Mouse (Mus musculus) forebrain, embryonic 13.5 days (tissue): ENCODE results near the gene Gm20388. TPM values are rescaled to one million over a fixed set of nuclear protein-coding genes. Genes with fewer than 3 reads are reported as not detected.

Experiments used
- ATAC-seq: fragments of 200-750 bp; cut with Nextera tagmentation; 2 replicates; pipeline ENCODE4 v1.8.0; 2017
- H3K27ac ChIP-seq: fragments of 300-500 bp; sonication (generic); 2 replicates; pipeline ENCODE4 v1.5.1; 2015; ENCODE audit warnings: inconsistent platforms, mild to moderate bottlenecking, moderate library complexity
- H3K27me3 ChIP-seq: fragments of 300-500 bp; sonication (generic); 2 replicates; pipeline ENCODE4 v1.6.1; 2015; ENCODE audit warnings: mild to moderate bottlenecking, inconsistent platforms
- H3K36me3 ChIP-seq: fragments of 300-500 bp; sonication (generic); 2 replicates; pipeline ENCODE4 v1.6.1; 2015; ENCODE audit warnings: mild to moderate bottlenecking, inconsistent platforms; ENCODE audit not compliant: poor library complexity, severe bottlenecking
- H3K4me1 ChIP-seq: fragments of 300-500 bp; sonication (generic); 2 replicates; pipeline ENCODE4 v1.6.1; 2015; ENCODE audit warnings: inconsistent platforms
- H3K4me2 ChIP-seq: fragments of 300-500 bp; sonication (generic); 2 replicates; pipeline ENCODE4 v1.6.1; 2015; ENCODE audit warnings: inconsistent platforms, mild to moderate bottlenecking, moderate library complexity
- H3K4me3 ChIP-seq: fragments of 300-500 bp; sonication (generic); 2 replicates; pipeline ENCODE4 v1.5.1; 2015; ENCODE audit warnings: mild to moderate bottlenecking, inconsistent platforms
- H3K9ac ChIP-seq: fragments of 300-500 bp; sonication (generic); 2 replicates; pipeline ENCODE4 v1.6.1; 2015; ENCODE audit warnings: mild to moderate bottlenecking, inconsistent platforms
- H3K9me3 ChIP-seq: fragments of 300-500 bp; sonication (generic); replicated peaks from 2 replicates; pipeline ENCODE4 v1.6.1; 2016; ENCODE audit warnings: inconsistent platforms
- WGBS: fragments of 180-500 bp; shearing (Covaris S2); methylation state at CpG from one replicate; pipeline ENCODE4 v1.1.7; 2015; 5-methylcytosine and 5-hydroxymethylcytosine counted together
- polyA plus RNA-seq: library from polyadenylated mRNA; unstranded; fragments of >200 nt; fragmentation: Nextera tagmentation; extraction: Ambion mirVana; gene quantifications from 2 replicates; pipeline ENCODE4 v1.2.1, GENCODE M21; 2015

Gene Gm20388
- polyA plus RNA-seq, 1 experiment from 2014 or later: 5.6 TPM

- Histone ChIP-seq H3K36me3 (no peaks in the 10 kb centered on the region), H3K27ac (no peak overlapping the region), H3K4me3 (no peak overlapping the region), H3K4me1 (peaks cover 17% of the 10 kb centered on the region), H3K9ac (no peak overlapping the region), H3K27me3 (peaks cover 10% of the 10 kb centered on the region; the same call in 1 of the 2 replicates), H3K9me3 (no peaks in the 10 kb centered on the region), H3K4me2 (no peak overlapping the region)
- ATAC-seq: no peak
- WGBS: 89% methylated on average over 4 of the region's 4 CpGs
Observed at GRCm38 (mm10) chr8:120315644-120316043, 405.0 kb downstream of the Gm20388 start.

DNA sequence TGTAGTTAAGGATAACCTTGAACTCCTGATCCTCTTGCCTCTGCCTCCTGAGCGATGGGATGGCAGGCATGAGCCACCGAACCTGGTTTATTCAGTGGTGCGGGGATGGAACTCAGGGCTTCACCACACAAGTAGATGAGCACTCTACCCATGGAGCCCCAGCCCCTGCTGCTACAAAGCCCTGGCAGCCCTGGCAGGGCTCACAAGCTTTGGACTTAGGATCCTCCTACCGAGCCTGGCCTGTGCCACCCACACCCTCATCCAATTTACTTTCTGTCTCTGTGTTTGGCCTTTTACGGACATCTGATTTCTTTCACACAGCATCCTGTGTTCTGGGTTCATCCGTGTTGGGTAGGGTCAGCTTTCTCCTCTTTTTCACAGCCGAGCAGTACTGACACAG is 406.1 kb downstream of the Gm20388 start:
- no peaks in the 10 kb centered on the region for H3K9me3 ChIP-seq

DNA sequence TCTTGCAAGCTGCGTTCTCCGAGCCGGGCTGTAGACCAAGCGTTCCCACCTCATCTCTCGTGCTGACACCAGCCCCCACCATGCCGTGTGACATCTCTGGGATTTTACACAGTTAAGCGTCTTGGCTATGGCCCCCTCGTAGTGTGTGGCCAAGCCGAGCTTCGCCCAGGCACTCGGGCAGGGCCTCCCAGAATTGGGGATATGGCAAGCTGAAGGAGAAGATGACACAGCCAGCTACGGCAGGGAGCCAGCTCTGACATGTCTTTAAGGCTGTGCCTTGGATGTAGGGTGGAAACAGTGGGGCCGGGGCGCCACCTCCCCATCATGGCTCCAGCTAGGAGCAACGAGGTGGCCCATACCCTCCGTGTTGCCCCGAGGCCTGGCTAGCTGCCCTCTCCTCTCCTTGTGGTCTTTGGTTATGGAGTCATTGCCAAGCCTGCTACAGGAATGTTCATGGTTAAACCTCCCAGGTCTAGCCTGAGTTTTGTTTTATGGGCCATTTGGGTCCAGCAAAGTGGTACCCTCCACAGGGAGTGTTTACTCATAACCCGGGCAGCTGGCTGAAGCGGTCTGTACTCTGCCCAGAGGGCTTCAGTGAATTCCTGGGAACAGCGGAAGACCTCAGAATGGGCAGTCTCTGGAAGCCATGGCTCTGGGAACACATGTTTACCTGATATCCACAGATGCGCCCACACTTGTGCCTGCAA is 406.6 kb downstream of the Gm20388 start:
- ATAC-seq: no peak; the same call in 1 of the 2 replicates
- H3K4me3 ChIP-seq: no peak overlapping the region

More for the DNA sequence above, 406.1 kb downstream of the Gm20388 start:
- H3K4me1 ChIP-seq: peaks cover 13% of the 10 kb centered on the region; the same call in 1 of the 2 replicates
- H3K4me3 ChIP-seq: no peak overlapping the region
- H3K4me2 ChIP-seq: no peak overlapping the region
- ATAC-seq: no peak
- no peak overlapping the region for H3K9ac ChIP-seq
- H3K27me3 ChIP-seq: 0 out of 2 replicates have a peak, but pooled peaks cover 4% of the 10 kb centered on the region
- 85% methylated on average over 7 of the region's 7 CpGs for WGBS
- no peaks in the 10 kb centered on the region for H3K36me3 ChIP-seq
- H3K27ac ChIP-seq: peak overlapping the region; percentile 14; the same call in 1 of the 2 replicates

GRCm38 (mm10) chr8:120318476-120318991 is 407.9 kb downstream of the Gm20388 start:
- Histone ChIP-seq H3K4me2 (no peak overlapping the region), H3K9ac (no peak overlapping the region), H3K4me3 (no peak overlapping the region), H3K9me3 (no peaks in the 10 kb centered on the region), H3K36me3 (no peaks in the 10 kb centered on the region), H3K4me1 (peaks cover 30% of the 10 kb centered on the region), H3K27ac (no peak overlapping the region), H3K27me3 (0 out of 2 replicates have a peak, but pooled peaks cover 4% of the 10 kb centered on the region)
- no peak for ATAC-seq
- 61% methylated on average over 12 of the region's 12 CpGs for WGBS

More for the DNA sequence above, 406.6 kb downstream of the Gm20388 start:
- Histone ChIP-seq H3K27me3 (0 out of 2 replicates have a peak, but pooled peaks cover 4% of the 10 kb centered on the region), H3K36me3 (no peaks in the 10 kb centered on the region), H3K4me2 (no peak overlapping the region), H3K27ac (peak overlapping the region; percentile 14; the same call in 1 of the 2 replicates), H3K9me3 (no peaks in the 10 kb centered on the region), H3K4me1 (peaks cover 17% of the 10 kb centered on the region), H3K9ac (0 out of 2 replicates have a peak overlapping the region, but pooled peaks have one; percentile 2)
- 87% methylated on average over 21 of the region's 21 CpGs for WGBS

DNA sequence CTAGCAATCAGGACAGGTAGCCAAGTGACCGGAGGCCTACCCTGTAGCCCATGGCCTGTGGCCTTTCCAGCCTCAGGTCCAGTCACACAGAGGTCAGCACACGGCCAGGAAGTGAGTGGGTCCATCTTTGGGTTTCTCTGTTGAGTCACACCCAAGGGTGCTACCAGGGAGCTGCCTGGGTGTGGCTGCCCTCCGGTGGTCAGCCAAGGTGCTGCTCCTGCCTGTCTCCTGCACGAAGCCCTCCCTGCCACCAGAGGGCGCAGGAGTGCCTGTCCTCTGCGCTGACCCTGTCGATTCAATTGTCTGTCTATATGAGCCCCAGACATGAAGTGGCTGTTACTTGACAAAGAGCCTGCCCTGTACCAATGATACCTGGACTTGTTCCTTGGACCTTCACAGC is 408.8 kb downstream of the Gm20388 start:
- 22% methylated on average over 7 of the region's 7 CpGs for WGBS
- no peak overlapping the region for H3K4me3 ChIP-seq
- H3K36me3 ChIP-seq: no peaks in the 10 kb centered on the region
- no peaks in the 10 kb centered on the region for H3K27me3 ChIP-seq
- no peaks in the 10 kb centered on the region for H3K9me3 ChIP-seq
- H3K27ac ChIP-seq: no peak overlapping the region
- H3K4me2 ChIP-seq: no peak overlapping the region
- H3K9ac ChIP-seq: no peak overlapping the region
- peak; percentile 14; the same call in 1 of the 2 replicates for ATAC-seq
- H3K4me1 ChIP-seq: peaks cover 37% of the 10 kb centered on the region

GRCm38 (mm10) chr8:120320146-120320545 is 409.5 kb downstream of the Gm20388 start:
- H3K4me1 ChIP-seq: peaks cover 44% of the 10 kb centered on the region
- H3K4me2 ChIP-seq: no peak overlapping the region
- 87% methylated on average over 5 of the region's 5 CpGs for WGBS
- H3K9ac ChIP-seq: no peak overlapping the region
- H3K9me3 ChIP-seq: no peaks in the 10 kb centered on the region
- no peaks in the 10 kb centered on the region for H3K36me3 ChIP-seq
- no peaks in the 10 kb centered on the region for H3K27me3 ChIP-seq
- ATAC-seq: no peak
- H3K4me3 ChIP-seq: no peak overlapping the region
- no peak overlapping the region for H3K27ac ChIP-seq

DNA sequence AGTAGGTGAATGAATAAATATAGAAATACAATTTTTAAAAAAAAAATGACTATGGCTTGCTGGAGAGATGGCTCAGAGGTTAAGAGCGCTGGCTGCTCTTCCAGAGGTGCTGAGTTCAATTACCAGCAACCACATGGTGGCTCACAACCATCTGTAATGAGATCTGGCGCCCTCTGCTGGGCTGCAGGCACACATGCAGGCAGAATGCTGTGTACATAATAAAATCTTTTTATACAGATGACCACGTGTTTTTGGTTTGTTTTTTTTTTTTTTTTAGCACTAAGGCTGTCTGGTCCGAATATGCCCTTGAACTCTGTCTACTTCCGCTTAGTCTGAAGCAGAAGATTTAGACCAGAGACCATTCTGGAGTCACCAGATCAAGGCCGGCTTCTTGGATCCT is 411.1 kb downstream of the Gm20388 start:
- Histone ChIP-seq H3K36me3 (no peaks in the 10 kb centered on the region), H3K4me1 (peaks cover 48% of the 10 kb centered on the region), H3K27ac (no peak overlapping the region), H3K27me3 (no peaks in the 10 kb centered on the region), H3K9me3 (no peaks in the 10 kb centered on the region), H3K4me2 (no peak overlapping the region), H3K9ac (no peak overlapping the region), H3K4me3 (no peak overlapping the region)
- no peak for ATAC-seq
- 48% methylated on average over 6 of the region's 6 CpGs for WGBS

- H3K27ac ChIP-seq: peak overlapping the region; percentile 72
- no peaks in the 10 kb centered on the region for H3K9me3 ChIP-seq
- H3K36me3 ChIP-seq: no peaks in the 10 kb centered on the region
- no peak overlapping the region for H3K4me3 ChIP-seq
- ATAC-seq: peak; percentile 71
- H3K9ac ChIP-seq: peak overlapping the region; percentile 43
- H3K4me2 ChIP-seq: peak overlapping the region; percentile 19
- H3K27me3 ChIP-seq: no peaks in the 10 kb centered on the region
- peaks cover 41% of the 10 kb centered on the region for H3K4me1 ChIP-seq
- WGBS: 5% methylated on average over 20 of the region's 20 CpGs
Observed at GRCm38 (mm10) chr8:120322956-120323448, 412.4 kb downstream of the Gm20388 start.

- peak overlapping the region; percentile 8; the same call in 1 of the 2 replicates for H3K27ac ChIP-seq
- ATAC-seq: no peak
- no peak overlapping the region for H3K4me2 ChIP-seq
- no peaks in the 10 kb centered on the region for H3K9me3 ChIP-seq
- H3K4me3 ChIP-seq: no peak overlapping the region
- H3K9ac ChIP-seq: no peak overlapping the region
- no peaks in the 10 kb centered on the region for H3K36me3 ChIP-seq
- H3K27me3 ChIP-seq: no peaks in the 10 kb centered on the region
- H3K4me1 ChIP-seq: peaks cover 53% of the 10 kb centered on the region
- WGBS: 61% methylated on average over 3 of the region's 3 CpGs
Observed at GRCm38 (mm10) chr8:120324555-120324954, 413.9 kb downstream of the Gm20388 start.

DNA sequence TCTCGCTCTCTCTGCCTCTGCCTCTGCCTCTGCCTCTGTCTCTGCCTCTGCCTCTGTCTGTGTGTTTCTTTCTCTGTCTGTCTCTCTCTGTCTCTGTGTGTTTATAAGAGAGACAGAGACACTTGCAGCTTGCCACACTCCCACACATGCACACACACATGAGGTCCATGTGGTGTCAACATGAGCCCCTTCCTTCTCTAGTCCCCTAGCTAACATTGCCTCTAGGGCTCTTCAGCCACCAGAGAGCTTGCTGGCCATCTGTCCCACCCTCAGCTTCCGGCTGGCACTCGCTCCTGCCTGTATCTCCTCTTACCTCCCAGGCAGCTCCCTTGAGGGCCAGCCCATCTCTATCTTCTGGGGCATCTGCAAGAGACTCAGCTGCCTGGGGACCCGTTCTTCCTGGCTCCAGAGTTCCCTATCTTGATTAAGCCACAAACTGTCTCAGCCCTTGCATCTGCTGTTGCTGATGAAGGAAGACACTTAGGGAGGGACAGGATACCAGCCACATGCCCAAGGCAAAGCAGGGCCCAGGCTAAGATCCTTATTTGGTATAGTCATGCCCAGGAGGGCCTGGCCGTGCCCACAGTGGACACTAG is 414.6 kb downstream of the Gm20388 start:
- H3K9ac ChIP-seq: no peak overlapping the region
- H3K4me1 ChIP-seq: peaks cover 55% of the 10 kb centered on the region
- no peaks in the 10 kb centered on the region for H3K36me3 ChIP-seq
- H3K4me3 ChIP-seq: no peak overlapping the region
- no peak for ATAC-seq
- H3K27ac ChIP-seq: peak overlapping the region; percentile 8
- H3K4me2 ChIP-seq: no peak overlapping the region
- no peaks in the 10 kb centered on the region for H3K27me3 ChIP-seq
- H3K9me3 ChIP-seq: no peaks in the 10 kb centered on the region
- WGBS: 73% methylated on average over 5 of the region's 5 CpGs

DNA sequence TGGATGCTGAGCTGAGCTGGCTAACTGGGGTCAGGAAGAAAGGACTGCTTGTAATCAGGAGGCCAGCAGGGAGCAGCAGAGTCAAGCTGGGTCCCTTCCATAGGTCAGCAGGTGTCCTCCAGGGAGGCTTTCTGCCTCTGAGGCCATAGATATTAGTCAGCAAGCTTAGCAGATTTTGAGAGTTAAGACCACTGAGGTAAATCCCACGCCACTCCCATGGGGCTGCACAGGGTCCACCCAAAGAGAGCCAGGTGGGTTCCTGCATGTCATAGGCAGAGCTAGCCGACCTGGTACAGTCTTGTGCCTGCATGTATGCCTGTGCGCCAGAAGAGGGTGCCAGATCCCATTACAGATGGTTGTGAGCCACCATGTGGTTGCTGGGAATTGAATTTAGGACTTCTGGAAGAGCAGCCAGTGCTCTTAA is 416.5 kb downstream of the Gm20388 start:
- ATAC-seq: no peak
- 52% methylated on average over 3 of the region's 3 CpGs for WGBS
- H3K4me2 ChIP-seq: no peak overlapping the region
- H3K9me3 ChIP-seq: no peaks in the 10 kb centered on the region
- H3K27ac ChIP-seq: no peak overlapping the region
- peaks cover 52% of the 10 kb centered on the region for H3K4me1 ChIP-seq
- H3K27me3 ChIP-seq: no peaks in the 10 kb centered on the region; the same call in 1 of the 2 replicates
- H3K9ac ChIP-seq: no peak overlapping the region
- H3K36me3 ChIP-seq: no peaks in the 10 kb centered on the region
- no peak overlapping the region for H3K4me3 ChIP-seq
